Mouse (Mus musculus) neural tube, embryonic 14.5 days (tissue): ENCODE data around the gene Lrrc17. TPM values are rescaled to one million over a fixed set of nuclear protein-coding genes. Genes with fewer than 3 reads are reported as not detected.

Experiments used
- ATAC-seq: fragments of 200-750 bp; cut with Nextera tagmentation; 2 replicates; pipeline ENCODE4 v1.8.0; 2017; ENCODE audit warnings: low read depth, mild to moderate bottlenecking, moderate TSS enrichment, moderate library complexity
- H3K27ac ChIP-seq: fragments of 300-500 bp; sonication (generic); 2 replicates; pipeline ENCODE4 v1.5.1; 2014; ENCODE audit warnings: low read depth, mild to moderate bottlenecking, control low read depth, low read length, moderate library complexity, mixed read lengths
- H3K27me3 ChIP-seq: fragments of 300-500 bp; sonication (generic); 2 replicates; pipeline ENCODE4 v1.6.1; 2014; ENCODE audit warnings: low read length; ENCODE audit not compliant: control insufficient read depth, insufficient read depth
- H3K36me3 ChIP-seq: fragments of 300-500 bp; sonication (generic); 2 replicates; pipeline ENCODE4 v1.6.1; 2014; ENCODE audit warnings: low read length, mixed read lengths; ENCODE audit not compliant: control insufficient read depth, insufficient read depth
- H3K4me1 ChIP-seq: fragments of 300-500 bp; sonication (generic); 2 replicates; pipeline ENCODE4 v1.6.1; 2014; ENCODE audit warnings: low read length; ENCODE audit not compliant: control insufficient read depth, insufficient read depth
- H3K4me2 ChIP-seq: fragments of 300-500 bp; sonication (generic); 2 replicates; pipeline ENCODE4 v1.6.1; 2014; ENCODE audit warnings: mild to moderate bottlenecking, low read depth, low read length, control low read depth
- H3K4me3 ChIP-seq: fragments of 300-500 bp; sonication (generic); 2 replicates; pipeline ENCODE4 v1.5.1; 2014; ENCODE audit warnings: low read depth, low read length, control low read depth, mixed read lengths
- H3K9ac ChIP-seq: fragments of 300-500 bp; sonication (generic); replicated peaks from 2 replicates; pipeline ENCODE4 v1.6.1; 2014; ENCODE audit warnings: low read depth, mild to moderate bottlenecking, control low read depth, low read length, mixed read lengths
- H3K9me3 ChIP-seq: fragments of 300-500 bp; sonication (generic); 2 replicates; pipeline ENCODE4 v1.6.1; 2016; ENCODE audit warnings: low read length; ENCODE audit not compliant: control insufficient read depth
- WGBS: fragments of 180-500 bp; shearing (Covaris S2); extraction: QIAGEN DNeasy Blood & Tissue Kit; methylation state at CpG from one replicate; pipeline ENCODE4 v1.1.7; 2014; 5-methylcytosine and 5-hydroxymethylcytosine counted together
- polyA plus RNA-seq: library from polyadenylated mRNA; unstranded; fragments of >200 nt; fragmentation: Nextera tagmentation; extraction: Ambion mirVana; gene quantifications from 2 replicates; pipeline ENCODE4 v1.2.1, GENCODE M21; 2014

The Lrrc17 gene
- polyA plus RNA-seq, 1 experiment from 2014 or later: 0.95 TPM

- no peaks in the 10 kb centered on the region for H3K36me3 ChIP-seq
- no peaks in the 10 kb centered on the region for H3K9me3 ChIP-seq
- H3K4me2 ChIP-seq: no peak overlapping the region
- H3K27ac ChIP-seq: no peak overlapping the region
- H3K4me1 ChIP-seq: no peaks in the 10 kb centered on the region
- 93% methylated on average over 8 of the region's 8 CpGs for WGBS
- H3K27me3 ChIP-seq: no peaks in the 10 kb centered on the region
- ATAC-seq: no peak
- no peak overlapping the region for H3K4me3 ChIP-seq
- no peak overlapping the region for H3K9ac ChIP-seq
Observed at GRCm38 (mm10) chr5:21505159-21505558, 38.2 kb upstream of the Lrrc17 start.

GRCm38 (mm10) chr5:21506887-21507286, 36.5 kb upstream of the Lrrc17 start:
- H3K4me2 ChIP-seq: no peak overlapping the region
- H3K27me3 ChIP-seq: no peaks in the 10 kb centered on the region
- WGBS: 91% methylated on average over 1 of the region's 1 CpGs
- H3K27ac ChIP-seq: no peak overlapping the region
- no peak for ATAC-seq
- no peak overlapping the region for H3K4me3 ChIP-seq
- no peak overlapping the region for H3K9ac ChIP-seq
- no peaks in the 10 kb centered on the region for H3K9me3 ChIP-seq
- no peaks in the 10 kb centered on the region for H3K4me1 ChIP-seq
- H3K36me3 ChIP-seq: no peaks in the 10 kb centered on the region

GRCm38 (mm10) chr5:21509801-21510200, 33.6 kb upstream of the Lrrc17 start:
- no peaks in the 10 kb centered on the region for H3K9me3 ChIP-seq
- no peaks in the 10 kb centered on the region for H3K27me3 ChIP-seq
- 76% methylated on average over 4 of the region's 4 CpGs for WGBS
- no peak overlapping the region for H3K27ac ChIP-seq
- no peak overlapping the region for H3K9ac ChIP-seq
- H3K36me3 ChIP-seq: no peaks in the 10 kb centered on the region
- H3K4me1 ChIP-seq: no peaks in the 10 kb centered on the region
- no peak for ATAC-seq
- H3K4me3 ChIP-seq: no peak overlapping the region
- H3K4me2 ChIP-seq: no peak overlapping the region

- 68% methylated on average over 10 of the region's 10 CpGs for WGBS
- Histone ChIP-seq H3K36me3 (no peaks in the 10 kb centered on the region), H3K4me1 (no peaks in the 10 kb centered on the region), H3K4me3 (no peak overlapping the region), H3K9ac (no peak overlapping the region), H3K4me2 (no peak overlapping the region), H3K27ac (no peak overlapping the region), H3K9me3 (no peaks in the 10 kb centered on the region), H3K27me3 (no peaks in the 10 kb centered on the region)
- ATAC-seq: no peak
Observed at GRCm38 (mm10) chr5:21513363-21513762, 30.0 kb upstream of the Lrrc17 start.

- Histone ChIP-seq H3K36me3 (no peaks in the 10 kb centered on the region), H3K4me2 (no peak overlapping the region), H3K4me3 (no peak overlapping the region), H3K4me1 (no peaks in the 10 kb centered on the region), H3K27me3 (no peaks in the 10 kb centered on the region), H3K27ac (no peak overlapping the region), H3K9ac (no peak overlapping the region), H3K9me3 (no peaks in the 10 kb centered on the region)
- 96% methylated on average over 2 of the region's 2 CpGs for WGBS
- no peak for ATAC-seq
Observed at GRCm38 (mm10) chr5:21517562-21517961, 25.8 kb upstream of the Lrrc17 start.

GRCm38 (mm10) chr5:21518207-21518606, 25.2 kb upstream of the Lrrc17 start:
- no peak for ATAC-seq
- no peak overlapping the region for H3K4me3 ChIP-seq

GRCm38 (mm10) chr5:21519166-21519565, 24.2 kb upstream of the Lrrc17 start:
- Histone ChIP-seq H3K4me2 (no peak overlapping the region), H3K9ac (no peak overlapping the region), H3K27me3 (no peaks in the 10 kb centered on the region), H3K36me3 (no peaks in the 10 kb centered on the region), H3K4me3 (no peak overlapping the region), H3K27ac (no peak overlapping the region), H3K9me3 (no peaks in the 10 kb centered on the region), H3K4me1 (no peaks in the 10 kb centered on the region)
- 85% methylated on average over 3 of the region's 3 CpGs for WGBS
- ATAC-seq: no peak

More at GRCm38 (mm10) chr5:21518207-21518606, 25.2 kb upstream of the Lrrc17 start:
- H3K27ac ChIP-seq: no peak overlapping the region
- WGBS: 64% methylated on average over 4 of the region's 4 CpGs
- H3K36me3 ChIP-seq: no peaks in the 10 kb centered on the region
- no peak overlapping the region for H3K9ac ChIP-seq
- no peaks in the 10 kb centered on the region for H3K4me1 ChIP-seq
- no peaks in the 10 kb centered on the region for H3K9me3 ChIP-seq
- H3K27me3 ChIP-seq: no peaks in the 10 kb centered on the region
- no peak overlapping the region for H3K4me2 ChIP-seq

- ATAC-seq: peak; percentile 51; the same call in 1 of the 2 replicates
Observed at GRCm38 (mm10) chr5:21526835-21527485, 16.4 kb upstream of the Lrrc17 start.

GRCm38 (mm10) chr5:21527488-21527911, 15.9 kb upstream of the Lrrc17 start:
- Histone ChIP-seq H3K27ac (no peak overlapping the region), H3K9ac (no peak overlapping the region), H3K36me3 (no peaks in the 10 kb centered on the region), H3K4me3 (no peak overlapping the region), H3K27me3 (no peaks in the 10 kb centered on the region), H3K4me1 (no peaks in the 10 kb centered on the region), H3K4me2 (no peak overlapping the region), H3K9me3 (no peaks in the 10 kb centered on the region)
- peak; percentile 14; the same call in 1 of the 2 replicates for ATAC-seq
- WGBS: 52% methylated on average over 4 of the region's 4 CpGs

More at GRCm38 (mm10) chr5:21526835-21527485, 16.4 kb upstream of the Lrrc17 start:
- H3K4me1 ChIP-seq: no peaks in the 10 kb centered on the region
- H3K27me3 ChIP-seq: no peaks in the 10 kb centered on the region
- H3K27ac ChIP-seq: no peak overlapping the region
- no peaks in the 10 kb centered on the region for H3K36me3 ChIP-seq
- 21% methylated on average over 11 of the region's 11 CpGs for WGBS
- H3K4me3 ChIP-seq: no peak overlapping the region
- no peaks in the 10 kb centered on the region for H3K9me3 ChIP-seq
- no peak overlapping the region for H3K4me2 ChIP-seq
- no peak overlapping the region for H3K9ac ChIP-seq
